Mouse (Mus musculus) kidney, adult 2 months (tissue): ENCODE results near the gene Hectd4.

Experiments
- CTCF ChIP-seq: fragments of 200-500 bp; conservative IDR thresholded peaks from 2 replicates; pipeline ENCODE4 v1.5.1; 2011; ENCODE audit warnings: low read depth, mild to moderate bottlenecking, control low read depth, low read length, moderate library complexity, mixed read lengths; ENCODE audit not compliant: insufficient read depth, insufficient read length
- POLR2A ChIP-seq: fragments of 200-500 bp; IDR thresholded peaks from one replicate; pipeline ENCODE4 v1.6.1; 2011; ENCODE audit warnings: low read depth, low read length, control low read depth

GRCm38 (mm10) chr5:121366449-121367225 lies 146.6 kb downstream of the Hectd4 start:
- TF ChIP-seq POLR2A (no peak), CTCF (no peak)
